24 mouse cellular contexts compared by ENCODE assay signal in the genomic region with DNA sequence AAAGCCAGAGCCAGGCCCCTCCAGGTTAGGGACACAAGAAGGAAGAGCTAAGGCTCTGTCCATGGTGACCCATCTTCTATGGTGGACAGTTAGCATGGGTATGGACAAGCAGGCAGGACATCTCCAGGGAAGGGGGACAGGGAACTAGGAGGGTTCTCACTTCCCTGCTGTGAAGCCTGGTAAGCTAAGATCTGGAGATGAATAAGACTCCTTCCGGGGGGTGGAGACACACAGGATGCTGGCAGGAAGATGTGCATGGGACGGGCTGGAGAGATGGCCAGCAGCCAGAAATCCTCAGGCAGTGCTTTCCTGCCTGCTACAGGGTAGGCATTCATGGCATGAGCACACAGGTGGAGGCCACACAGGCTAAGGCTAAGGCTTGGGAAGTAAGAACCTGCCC.
DNase-seq lines count a peak whose midpoint lies in the region; ATAC-seq and TF ChIP-seq lines count a peak whose summit lies in the region.
"Had no signal": no experiment of that assay in that cellular context is flagged by ENCODE, and none has a peak within 500 bp of the region (broad histone marks: within the 10 kb centered on the region; RNA-seq: fewer than 3 reads in every experiment).

No protein-coding gene starts in this region.

- H3K4me2 ChIP-seq in lung, embryonic 14.5 days: no peak overlapping the region
- H3K4me2 ChIP-seq: embryonic facial prominence, embryonic 13.5 days; forebrain, embryonic 12.5 days; forebrain, embryonic 15.5 days; heart, embryonic 11.5 days; hindbrain, embryonic 14.5 days had no signal

- no peak overlapping the region for H3K27ac ChIP-seq in lung, embryonic 14.5 days (ENCODE audit: low read depth)
- H3K27ac ChIP-seq: embryonic facial prominence, embryonic 10.5 days; embryonic facial prominence, embryonic 13.5 days; forebrain, embryonic 12.5 days; forebrain, embryonic 15.5 days; heart, adult 2 months; hindbrain, embryonic 14.5 days; hindbrain, postnatal 0 days had no signal

- WGBS in lung, embryonic 14.5 days: 63% methylated on average over 2 of the region's 2 CpGs
- 46% methylated on average over 2 of the region's 2 CpGs for WGBS in lung, adult 2 months

- TF ChIP-seq POLR2A in lung, adult 2 months (IDR thresholded peaks at IDR 0.05; ENCODE audit: borderline replicate concordance, extremely low read depth, low read depth, low read length): no peak

- no peak overlapping the region for H3K9ac ChIP-seq in lung, embryonic 14.5 days
- H3K9ac ChIP-seq: embryonic facial prominence, embryonic 13.5 days; forebrain, embryonic 12.5 days; forebrain, embryonic 15.5 days; hindbrain, embryonic 14.5 days had no signal

- no peak for TF ChIP-seq CTCF in lung, embryonic 14.5 days (IDR thresholded peaks at IDR 0.05; ENCODE audit: low read depth)
- TF ChIP-seq CTCF in lung, adult 2 months (IDR thresholded peaks at IDR 0.05; ENCODE audit: insufficient read depth, low read length): no peak

- no peak overlapping the region for H3K4me3 ChIP-seq in lung, embryonic 14.5 days (ENCODE audit: low read depth, low read length)
- no peak overlapping the region for H3K4me3 ChIP-seq in lung, adult 2 months (replicated peaks; ENCODE audit: extremely low read depth, low read depth, low read length)
- H3K4me3 ChIP-seq: embryonic facial prominence, embryonic 10.5 days; embryonic facial prominence, embryonic 13.5 days; erythroblast, embryonic 14.5 days; forebrain, embryonic 12.5 days; forebrain, embryonic 15.5 days; heart, adult 2 months had no signal

- peak; percentile 14 for DNase-seq in lung, embryonic 14.5 days
- DNase-seq in lung, adult 2 months: no peak
- peak; percentile 64 for DNase-seq in lung, postnatal 10 days
- peak; percentile 61 for DNase-seq in lung, postnatal 36 days
- DNase-seq in testis, postnatal 14 days (ENCODE audit: low spot score): no peak
- DNase-seq in layer of hippocampus, adult 9-10 months (ENCODE audit: low spot score): no peak
- DNase-seq: adrenal gland, adult 8-10 months; adrenal gland, postnatal 25 days; cerebellum, adult 11-12 months; cerebellum, adult 8-10 months; cerebellum, postnatal 36 days; embryo, embryonic 11 days; gastrocnemius, postnatal 25 days; heart, adult 2 months had no signal

- H3K9me3 ChIP-seq in lung, embryonic 14.5 days (ENCODE audit: low read depth, low read length): no peaks in the 10 kb centered on the region; the same call in 1 of the 2 replicates
- H3K9me3 ChIP-seq: embryonic facial prominence, embryonic 10.5 days; forebrain, embryonic 12.5 days; forebrain, embryonic 15.5 days had no signal

- H3K27me3 ChIP-seq in lung, embryonic 14.5 days (ENCODE audit: insufficient read depth, low read length): no peaks in the 10 kb centered on the region
- H3K27me3 ChIP-seq: embryonic facial prominence, embryonic 13.5 days; forebrain, embryonic 12.5 days; forebrain, embryonic 15.5 days had no signal

- ATAC-seq in lung, embryonic 14.5 days (ENCODE audit: insufficient read depth): no peak
- ATAC-seq: activated CD4-positive, CD25-positive, alpha-beta regulatory T cell, adult 4 months; CD4-positive, CD25-positive, alpha-beta regulatory T cell, adult 4 months; forebrain, embryonic 15.5 days; hindbrain, postnatal 0 days had no signal

- H3K4me1 ChIP-seq in lung, embryonic 14.5 days (ENCODE audit: insufficient read depth): no peaks in the 10 kb centered on the region
- H3K4me1 ChIP-seq in lung, adult 2 months (ENCODE audit: control insufficient read depth, insufficient read depth, low read length): peaks cover 3% of the 10 kb centered on the region
- H3K4me1 ChIP-seq: embryonic facial prominence, embryonic 13.5 days; forebrain, embryonic 12.5 days had no signal

- H3K36me3 ChIP-seq in lung, embryonic 14.5 days (ENCODE audit: insufficient read depth): no peaks in the 10 kb centered on the region
- H3K36me3 ChIP-seq: embryonic facial prominence, embryonic 10.5 days; embryonic facial prominence, embryonic 13.5 days; forebrain, embryonic 12.5 days; forebrain, embryonic 15.5 days had no signal

Comparison
In these comparisons a context has a peak if more than half of its experiments do, and no peak if none do; other contexts are left out.
1. DNase-seq: peak in lung, embryonic 14.5 days (single experiment), lung, postnatal 10 days (single experiment) and lung, postnatal 36 days (single experiment); none in lung, adult 2 months (single experiment), testis, postnatal 14 days (single experiment) and layer of hippocampus, adult 9-10 months (single experiment).